Comparison of ENCODE assay signal across 12 mouse cellular contexts in genomic region chr11:90054401-90054800, GRCm38 (mm10). TPM values are rescaled to one million over a fixed set of nuclear protein-coding genes. Genes with fewer than 3 reads are reported as not detected.
A peak's percentile ranks its signal among the peaks of the same experiment; 100 is the strongest.
DNase-seq lines count a peak whose midpoint lies in the region; ATAC-seq and TF ChIP-seq lines count a peak whose summit lies in the region.
"Had no signal": no experiment of that assay in that cellular context is flagged by ENCODE, and none has a peak within 500 bp of the region (broad histone marks: within the 10 kb centered on the region; RNA-seq: fewer than 3 reads in every experiment).

No protein-coding gene starts in this region.

- TF ChIP-seq EP300 in heart, postnatal 0 days (IDR thresholded peaks at IDR 0.05; ENCODE audit: low read depth): 0 out of 2 replicates have a peak, but pooled peaks have one; percentile 15

- no peak overlapping the region for H3K4me3 ChIP-seq in heart, embryonic 14.5 days (ENCODE audit: control insufficient read depth in 1 of 2, insufficient read depth in 1 of 2, low read depth in 1 of 2, low read length in 2 of 2)
- no peak overlapping the region for H3K4me3 ChIP-seq in embryonic facial prominence, embryonic 11.5 days (ENCODE audit: low read depth, low read length)
- H3K4me3 ChIP-seq in heart, postnatal 0 days (ENCODE audit: low read depth, low read length): no peak overlapping the region
- no peak overlapping the region for H3K4me3 ChIP-seq in lung, embryonic 16.5 days (ENCODE audit: low read length)
- H3K4me3 ChIP-seq in midbrain, postnatal 0 days (ENCODE audit: low read depth, low read length): no peak overlapping the region
- H3K4me3 ChIP-seq: forebrain, embryonic 15.5 days; megakaryocyte, embryonic 14.5 days had no signal

- ATAC-seq in heart, embryonic 14.5 days (ENCODE audit: insufficient number of reproducible peaks, insufficient read depth, low FRiP score, low read depth): peak; percentile 90
- ATAC-seq in embryonic facial prominence, embryonic 11.5 days (replicated peaks; ENCODE audit: insufficient number of reproducible peaks, low FRiP score, low TSS enrichment, low read depth): no peak
- ATAC-seq in heart, postnatal 0 days (ENCODE audit: insufficient read depth, low read depth): peak; percentile 63
- peak; percentile 80 for ATAC-seq in lung, embryonic 16.5 days (ENCODE audit: low read depth)
- no peak for ATAC-seq in midbrain, postnatal 0 days (ENCODE audit: low FRiP score)
- ATAC-seq: forebrain, embryonic 15.5 days had no signal

- H3K36me3 ChIP-seq in heart, embryonic 14.5 days (ENCODE audit: control insufficient read depth, insufficient read depth, low read length): no peaks in the 10 kb centered on the region
- no peaks in the 10 kb centered on the region for H3K36me3 ChIP-seq in embryonic facial prominence, embryonic 11.5 days (replicated peaks; ENCODE audit: control insufficient read depth, insufficient read depth, low read depth, low read length)
- H3K36me3 ChIP-seq in heart, postnatal 0 days (replicated peaks; ENCODE audit: control insufficient read depth, insufficient read depth, low read length): no peaks in the 10 kb centered on the region
- no peaks in the 10 kb centered on the region for H3K36me3 ChIP-seq in lung, embryonic 16.5 days (ENCODE audit: control insufficient read depth, insufficient read depth, low read length)
- H3K36me3 ChIP-seq in midbrain, postnatal 0 days (ENCODE audit: insufficient read depth, low read length): no peaks in the 10 kb centered on the region
- H3K36me3 ChIP-seq: forebrain, embryonic 15.5 days had no signal

- peaks cover 3% of the 10 kb centered on the region; the same call in 1 of the 2 replicates for H3K9me3 ChIP-seq in heart, embryonic 14.5 days (ENCODE audit: control insufficient read depth, low read length)
- no peaks in the 10 kb centered on the region for H3K9me3 ChIP-seq in embryonic facial prominence, embryonic 11.5 days (replicated peaks; ENCODE audit: control insufficient read depth, low read length)
- H3K9me3 ChIP-seq in heart, postnatal 0 days (replicated peaks; ENCODE audit: control insufficient read depth, low read length): no peaks in the 10 kb centered on the region
- H3K9me3 ChIP-seq in lung, embryonic 16.5 days (ENCODE audit: control insufficient read depth, low read length): no peaks in the 10 kb centered on the region
- no peaks in the 10 kb centered on the region for H3K9me3 ChIP-seq in midbrain, postnatal 0 days (ENCODE audit: low read length)
- H3K9me3 ChIP-seq: forebrain, embryonic 15.5 days had no signal

- intact Hi-C loops in heart, postnatal 25 days (cut with DNase I): no loop called here

- peaks cover 7 to 8% of the 10 kb centered on the region in 2 experiments; a peak in 2 of 4 replicates for H3K4me1 ChIP-seq in heart, embryonic 14.5 days (ENCODE audit: control insufficient read depth in 2 of 2, insufficient read depth in 2 of 2, low read length in 2 of 2)
- no peaks in the 10 kb centered on the region for H3K4me1 ChIP-seq in embryonic facial prominence, embryonic 11.5 days (ENCODE audit: control insufficient read depth, insufficient read depth, low read length)
- H3K4me1 ChIP-seq in heart, postnatal 0 days (ENCODE audit: control insufficient read depth, insufficient read depth): peaks cover 9% of the 10 kb centered on the region
- peaks cover 12% of the 10 kb centered on the region; the same call in 1 of the 2 replicates for H3K4me1 ChIP-seq in lung, embryonic 16.5 days (replicated peaks; ENCODE audit: control insufficient read depth, insufficient read depth, low read length)
- no peaks in the 10 kb centered on the region for H3K4me1 ChIP-seq in midbrain, postnatal 0 days (ENCODE audit: insufficient read depth, low read length)
- H3K4me1 ChIP-seq: forebrain, embryonic 15.5 days; megakaryocyte, embryonic 14.5 days had no signal

- DNase-seq in heart, postnatal 25 days (ENCODE audit: low spot score): no peak
- peak; percentile 19 for DNase-seq in embryonic facial prominence, embryonic 11.5 days (ENCODE audit: low spot score)
- DNase-seq in heart, postnatal 0 days (ENCODE audit: low spot score): peak; percentile 55
- DNase-seq in layer of hippocampus, postnatal 10 days (ENCODE audit: low spot score in 2 of 2): no peak
- no peak for DNase-seq in layer of hippocampus, postnatal 36 days
- no peak for DNase-seq in midbrain, postnatal 0 days (ENCODE audit: low spot score)
- DNase-seq: right cerebral cortex, postnatal 25 days had no signal

- H3K4me2 ChIP-seq in heart, embryonic 14.5 days (ENCODE audit: low read length): peak overlapping the region; percentile 13; the same call in 1 of the 2 replicates
- no peak overlapping the region for H3K4me2 ChIP-seq in embryonic facial prominence, embryonic 11.5 days (ENCODE audit: low read depth, low read length)
- H3K4me2 ChIP-seq in heart, postnatal 0 days (ENCODE audit: low read depth, low read length): peak overlapping the region; percentile 24; the same call in 1 of the 2 replicates
- peak overlapping the region; percentile 6; the same call in 1 of the 2 replicates for H3K4me2 ChIP-seq in lung, embryonic 16.5 days (ENCODE audit: low read depth, low read length)
- no peak overlapping the region for H3K4me2 ChIP-seq in midbrain, postnatal 0 days (ENCODE audit: low read depth, low read length, poor library complexity, severe bottlenecking)
- H3K4me2 ChIP-seq: forebrain, embryonic 15.5 days had no signal

- peak overlapping the region; percentile 27 to 35; a peak in 2 of 4 replicates for H3K27ac ChIP-seq in heart, embryonic 14.5 days (replicated peaks in 1 of 2; ENCODE audit: control insufficient read depth in 1 of 2, insufficient read depth in 1 of 2, low read depth in 2 of 2, low read length in 2 of 2)
- H3K27ac ChIP-seq in embryonic facial prominence, embryonic 11.5 days (replicated peaks; ENCODE audit: low read depth, low read length): no peak overlapping the region
- H3K27ac ChIP-seq in heart, postnatal 0 days (ENCODE audit: low read depth): 0 out of 2 replicates have a peak overlapping the region, but pooled peaks have one; percentile 13
- H3K27ac ChIP-seq in lung, embryonic 16.5 days (ENCODE audit: low read length): no peak overlapping the region
- no peak overlapping the region for H3K27ac ChIP-seq in midbrain, postnatal 0 days (ENCODE audit: low read depth, low read length)
- H3K27ac ChIP-seq: forebrain, embryonic 15.5 days had no signal

- WGBS in heart, embryonic 14.5 days: 17% methylated on average over 7 of the region's 7 CpGs
- 64% methylated on average over 7 of the region's 7 CpGs for WGBS in embryonic facial prominence, embryonic 11.5 days
- 19% methylated on average over 7 of the region's 7 CpGs for WGBS in heart, postnatal 0 days
- WGBS in lung, embryonic 16.5 days: 15% methylated on average over 7 of the region's 7 CpGs
- WGBS in midbrain, postnatal 0 days: 54% methylated on average over 7 of the region's 7 CpGs

- no peak overlapping the region for H3K9ac ChIP-seq in heart, embryonic 14.5 days (ENCODE audit: low read length)
- no peak overlapping the region for H3K9ac ChIP-seq in embryonic facial prominence, embryonic 11.5 days (replicated peaks; ENCODE audit: low read length)
- H3K9ac ChIP-seq in heart, postnatal 0 days (replicated peaks; ENCODE audit: low read depth, low read length): no peak overlapping the region
- no peak overlapping the region for H3K9ac ChIP-seq in lung, embryonic 16.5 days (ENCODE audit: low read length)
- no peak overlapping the region for H3K9ac ChIP-seq in midbrain, postnatal 0 days (replicated peaks; ENCODE audit: low read length, poor library complexity, severe bottlenecking)
- H3K9ac ChIP-seq: forebrain, embryonic 15.5 days had no signal

- no peak for TF ChIP-seq CTCF in heart, postnatal 0 days (IDR thresholded peaks at IDR 0.05; ENCODE audit: low read depth)
- no peak for TF ChIP-seq CTCF in midbrain, postnatal 0 days (IDR thresholded peaks at IDR 0.05)

- no peaks in the 10 kb centered on the region for H3K27me3 ChIP-seq in heart, embryonic 14.5 days (ENCODE audit: control insufficient read depth, insufficient read depth, low read length)
- H3K27me3 ChIP-seq in embryonic facial prominence, embryonic 11.5 days (ENCODE audit: control insufficient read depth, insufficient read depth, low read length): no peaks in the 10 kb centered on the region
- H3K27me3 ChIP-seq in heart, postnatal 0 days (ENCODE audit: control insufficient read depth, insufficient read depth, low read length): no peaks in the 10 kb centered on the region
- H3K27me3 ChIP-seq in lung, embryonic 16.5 days (ENCODE audit: control insufficient read depth, insufficient read depth, low read depth, low read length): no peaks in the 10 kb centered on the region
- no peaks in the 10 kb centered on the region for H3K27me3 ChIP-seq in midbrain, postnatal 0 days (ENCODE audit: insufficient read depth, low read length)
- H3K27me3 ChIP-seq: CH12.LX; forebrain, embryonic 15.5 days; megakaryocyte, embryonic 14.5 days had no signal

RNA-seq across cellular contexts. Expression of gene Tmem100, which starts 24.3 kb away (rescaled TPM):
- 14.8 and 16.4 TPM in 2 replicates for polyA plus RNA-seq in heart, embryonic 14.5 days (2014; fragmentation: Nextera tagmentation; extraction: Ambion mirVana)
- total RNA-seq in heart, postnatal 25 days (2021): 10 to 100 TPM; 16.9 to 23.8 TPM
- 16.7 and 17.7 TPM in 2 replicates for polyA plus RNA-seq in embryonic facial prominence, embryonic 11.5 days (2014; fragmentation: Nextera tagmentation; extraction: Ambion mirVana)
- total RNA-seq in heart, postnatal 0 days (2014; rRNA removed; ENCODE audit: low replicate concordance): 12.6 and 14.6 TPM in 2 replicates
- polyA plus RNA-seq in heart, postnatal 0 days (2015; fragmentation: Nextera tagmentation; extraction: Ambion mirVana): 16.1 and 18.3 TPM in 2 replicates
- 20.7 and 22.7 TPM in 2 replicates for polyA plus RNA-seq in lung, embryonic 16.5 days (2015; fragmentation: Nextera tagmentation; extraction: Ambion mirVana)
- 10 to 100 TPM; 28.2 to 30.1 TPM for total RNA-seq in layer of hippocampus, postnatal 10 days (2021)
- 10 to 100 TPM; 15.3 to 18.5 TPM for total RNA-seq in layer of hippocampus, postnatal 36 days (2021)
- 7.1 and 9.6 TPM in 2 replicates for total RNA-seq in midbrain, postnatal 0 days (2014; rRNA removed)
- polyA plus RNA-seq in midbrain, postnatal 0 days (2015; fragmentation: Nextera tagmentation; extraction: Ambion mirVana): 12.5 and 15.0 TPM in 2 replicates

RNA-seq across cellular contexts. Expression of gene Pctp, which starts 51.7 kb away (rescaled TPM):
- 6.3 and 6.5 TPM in 2 replicates for polyA plus RNA-seq in heart, embryonic 14.5 days (2014; fragmentation: Nextera tagmentation; extraction: Ambion mirVana)
- 1 to 10 TPM; 4.0 TPM for total RNA-seq in heart, postnatal 25 days (2021)
- polyA plus RNA-seq in embryonic facial prominence, embryonic 11.5 days (2014; fragmentation: Nextera tagmentation; extraction: Ambion mirVana): 6.2 and 7.7 TPM in 2 replicates
- 5.1 and 5.6 TPM in 2 replicates for total RNA-seq in heart, postnatal 0 days (2014; rRNA removed; ENCODE audit: low replicate concordance)
- 5.7 and 6.5 TPM in 2 replicates for polyA plus RNA-seq in heart, postnatal 0 days (2015; fragmentation: Nextera tagmentation; extraction: Ambion mirVana)
- polyA plus RNA-seq in lung, embryonic 16.5 days (2015; fragmentation: Nextera tagmentation; extraction: Ambion mirVana): 9.5 and 10.9 TPM in 2 replicates
- under 1 TPM; 0.78 to 0.80 TPM for total RNA-seq in layer of hippocampus, postnatal 10 days (2021)
- total RNA-seq in layer of hippocampus, postnatal 36 days (2021): under 1 TPM; 0.68 to 0.77 TPM
- total RNA-seq in midbrain, postnatal 0 days (2014; rRNA removed): 0.60 and 0.66 TPM in 2 replicates
- polyA plus RNA-seq in midbrain, postnatal 0 days (2015; fragmentation: Nextera tagmentation; extraction: Ambion mirVana): 0.85 and 0.88 TPM in 2 replicates

Comparison
In these comparisons a context has a peak if more than half of its experiments do, and no peak if none do; other contexts are left out.
1. DNase-seq: peak in embryonic facial prominence, embryonic 11.5 days (single experiment) and heart, postnatal 0 days (single experiment); none in heart, postnatal 25 days (single experiment), layer of hippocampus, postnatal 10 days (0 of 2), layer of hippocampus, postnatal 36 days (0 of 2) and midbrain, postnatal 0 days (single experiment).
2. ATAC-seq: peak in heart, embryonic 14.5 days (single experiment), heart, postnatal 0 days (single experiment) and lung, embryonic 16.5 days (single experiment); none in embryonic facial prominence, embryonic 11.5 days (single experiment) and midbrain, postnatal 0 days (single experiment).
3. H3K27ac ChIP-seq: peak in heart, embryonic 14.5 days (2 of 2) and heart, postnatal 0 days (single experiment); none in embryonic facial prominence, embryonic 11.5 days (single experiment), lung, embryonic 16.5 days (single experiment) and midbrain, postnatal 0 days (single experiment).
4. H3K4me2 ChIP-seq: peak in heart, embryonic 14.5 days (single experiment), heart, postnatal 0 days (single experiment) and lung, embryonic 16.5 days (single experiment); none in embryonic facial prominence, embryonic 11.5 days (single experiment) and midbrain, postnatal 0 days (single experiment).